Mouse (Mus musculus) ZHBTc4 (cell line): ENCODE data around the gene Ccnq.
A peak's percentile ranks its signal among the peaks of the same experiment; 100 is the strongest.

ENCODE experiments used
- DNase-seq: peaks from one replicate; pipeline ENCODE4 v3.0.0-alpha.2; 2011; ENCODE audit warnings: low read depth, low spot score

Gene Ccnq

GRCm38 (mm10) chr11:78750885-78751842 lies at the start of gene Ccnq:
Gene Ccnq, minus strand, starts transcription at chr11:78751729.
- DNase-seq: peak; percentile 90

DNA sequence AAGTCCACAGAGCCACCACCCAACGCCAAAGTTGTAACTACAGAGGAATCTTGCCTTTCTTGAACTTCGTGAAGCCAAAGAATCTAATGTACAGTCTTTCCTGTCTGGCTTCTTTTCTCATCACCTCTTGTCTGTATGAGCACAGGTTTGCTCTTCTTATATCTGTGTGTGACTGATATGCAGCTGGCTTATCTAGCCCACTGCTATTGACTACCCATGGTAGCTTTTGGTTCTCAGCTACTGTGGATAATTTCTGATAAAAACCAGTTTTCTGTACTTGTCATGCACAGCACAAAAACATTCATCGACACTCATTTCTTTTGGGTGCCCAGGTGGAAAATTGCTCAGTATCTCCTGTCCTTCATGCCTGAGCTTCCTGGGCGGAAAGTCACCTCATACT lies 49.6 kb upstream of the Ccnq start:
- no peak for DNase-seq

DNA sequence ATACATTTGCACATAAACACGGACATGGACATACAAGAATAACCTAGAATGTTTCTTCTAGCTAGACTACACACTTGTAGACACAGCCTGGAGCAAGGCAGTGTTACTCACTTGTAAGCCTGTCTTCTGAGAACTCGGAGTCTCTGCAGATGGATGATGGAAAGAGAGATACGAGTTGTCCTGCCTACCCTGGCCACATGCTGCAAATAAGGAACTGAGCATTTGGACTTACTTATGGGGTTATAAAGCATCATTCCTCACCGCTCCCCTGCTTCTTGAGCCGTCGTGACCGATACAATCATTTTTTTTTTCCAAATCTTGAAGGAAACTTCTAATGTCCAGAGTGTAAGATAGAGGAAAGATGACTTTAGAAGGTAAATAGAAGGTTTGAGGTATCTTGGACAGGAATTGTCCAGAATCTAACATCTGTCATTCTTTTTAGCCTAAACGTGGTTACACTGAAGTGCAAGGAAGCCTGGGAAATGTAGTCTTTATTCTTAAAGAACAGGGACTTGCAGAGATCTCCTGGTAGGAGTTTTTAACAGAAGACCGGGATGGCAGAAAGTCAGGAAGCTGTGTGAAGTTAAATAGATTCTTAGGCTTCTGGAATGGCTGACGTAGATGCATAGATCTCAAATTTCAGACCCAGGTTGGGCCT lies 44.7 kb upstream of the Ccnq start:
- DNase-seq: no peak

DNA sequence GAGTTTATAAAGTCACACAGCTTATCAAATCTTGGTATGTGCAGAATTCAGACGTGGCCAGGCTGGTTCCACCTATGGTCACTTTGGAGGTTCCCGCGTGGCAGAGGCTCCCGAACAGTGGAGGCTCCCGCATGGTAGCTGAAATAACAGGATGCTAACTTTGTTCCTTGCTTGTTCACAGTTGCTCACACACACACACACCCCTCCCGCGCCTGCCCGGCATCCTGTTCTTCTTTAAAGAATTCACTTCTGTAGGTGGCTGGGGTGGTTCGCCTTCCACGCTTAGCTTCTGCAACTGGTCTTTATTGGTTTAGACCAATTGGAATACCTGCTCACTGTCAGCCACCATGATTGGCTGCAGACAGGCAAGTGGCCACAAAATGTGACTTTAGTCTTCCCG lies 41.6 kb upstream of the Ccnq start:
- no peak for DNase-seq

DNA sequence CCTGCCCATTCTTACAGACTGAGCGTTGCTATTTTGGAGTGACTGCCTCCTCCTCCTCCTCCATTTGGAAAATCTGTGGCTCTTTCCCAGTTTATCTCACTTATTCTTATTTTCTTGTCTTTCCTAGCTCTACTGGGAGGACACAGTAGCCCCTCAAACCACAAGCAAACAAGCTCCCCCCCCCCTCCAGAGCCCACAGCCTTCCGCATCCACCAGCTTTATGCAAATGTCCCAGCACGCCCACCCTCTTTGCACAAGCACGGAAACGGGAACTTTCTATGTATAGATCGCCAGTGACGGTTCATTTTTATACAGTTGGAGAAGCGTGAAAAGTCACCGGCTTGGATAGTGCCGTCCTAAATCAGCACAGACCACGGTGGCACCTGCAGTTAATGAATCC lies 40.9 kb upstream of the Ccnq start:
- no peak for DNase-seq

DNA sequence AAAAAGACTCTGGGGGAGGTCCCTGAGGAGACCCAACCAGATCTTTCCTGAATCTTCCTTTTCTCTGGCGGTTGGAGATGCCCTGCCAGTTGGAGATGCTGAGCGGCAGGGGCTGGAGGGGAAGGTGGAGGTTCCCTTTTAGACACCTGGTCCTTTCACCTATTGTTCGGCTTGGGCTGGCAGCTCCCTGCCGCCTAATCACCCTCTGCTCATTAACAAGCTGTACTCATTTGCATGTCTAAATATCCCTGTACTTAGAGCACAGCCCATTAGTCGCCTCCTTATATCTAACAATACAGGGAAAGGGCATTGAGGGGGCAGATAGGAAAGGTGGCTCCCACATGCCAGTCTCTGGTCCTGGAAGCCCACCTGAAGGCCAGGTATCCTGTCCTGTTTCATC lies 40.5 kb upstream of the Ccnq start:
- no peak for DNase-seq

DNA sequence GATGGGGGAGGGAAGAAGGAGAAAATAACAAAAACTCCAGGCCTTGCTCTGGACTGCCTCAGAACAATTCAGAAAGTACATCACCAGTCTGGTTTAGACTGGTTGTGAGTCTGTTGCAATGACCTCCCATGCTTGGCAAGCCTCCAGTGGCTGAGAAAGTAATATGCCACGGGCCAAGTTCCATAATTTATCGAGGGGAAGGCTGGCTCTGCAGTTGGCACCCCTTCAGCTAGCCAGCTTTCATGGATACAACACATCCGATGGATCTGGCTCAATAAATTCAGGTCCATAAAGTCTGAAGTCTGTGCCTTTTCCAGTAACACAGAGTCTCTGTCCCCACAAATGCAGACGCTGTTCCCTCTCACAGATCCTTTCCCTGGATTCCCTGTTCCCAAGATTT lies 40.1 kb upstream of the Ccnq start:
- no peak for DNase-seq

DNA sequence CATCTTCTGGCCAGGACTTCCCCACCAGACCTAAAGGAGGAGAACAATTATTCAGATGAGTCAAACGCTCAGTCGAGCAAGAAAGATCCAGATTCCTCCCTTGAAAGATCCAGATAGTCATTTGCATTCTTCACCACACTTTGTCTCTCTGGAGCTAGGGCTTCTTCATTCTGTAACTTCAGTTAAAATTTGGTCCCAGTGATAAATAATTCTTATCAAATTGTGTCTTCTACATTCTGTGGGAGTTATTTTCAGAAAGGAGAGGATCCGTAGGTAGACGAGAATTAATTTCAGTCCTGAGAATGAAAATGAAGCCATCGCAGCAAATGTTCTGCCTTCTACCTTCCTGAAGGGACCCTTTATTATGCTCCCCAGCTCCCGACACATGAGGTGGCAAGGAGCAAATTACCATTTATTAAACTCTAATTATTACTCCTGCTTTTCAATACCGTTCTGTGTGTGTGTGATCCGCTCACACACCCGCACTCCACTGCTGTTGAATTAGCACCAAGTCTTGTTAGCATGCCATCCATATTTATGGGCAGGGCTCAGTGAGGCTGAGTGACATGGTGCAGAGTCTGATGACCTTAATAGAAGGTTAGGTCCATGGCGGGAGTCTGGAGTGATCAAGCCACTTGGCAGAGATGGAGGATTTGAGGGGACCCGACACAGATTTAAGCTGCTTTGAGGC lies 38.0 kb upstream of the Ccnq start:
- no peak for DNase-seq

DNA sequence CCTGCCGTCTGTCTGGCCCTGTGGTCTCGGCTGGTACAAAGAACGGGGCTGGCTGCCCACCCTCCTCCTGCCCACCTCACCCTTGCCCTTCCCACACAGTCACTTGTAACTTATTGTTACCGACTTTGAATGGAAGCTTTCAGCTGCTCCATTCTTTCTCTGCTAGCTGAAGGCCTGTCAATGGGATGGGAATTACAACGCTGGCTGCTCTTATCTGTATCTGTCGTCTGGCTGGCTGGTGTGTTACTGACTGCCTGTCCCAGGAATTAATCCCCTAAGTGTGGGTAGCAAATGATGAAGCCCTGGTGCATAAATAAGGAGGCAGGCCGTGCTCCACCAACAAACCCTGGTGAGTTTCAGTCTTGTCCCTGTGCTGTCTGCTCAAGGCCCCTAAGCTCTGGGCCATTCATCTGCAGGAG lies 34.5 kb upstream of the Ccnq start:
- no peak for DNase-seq

DNA sequence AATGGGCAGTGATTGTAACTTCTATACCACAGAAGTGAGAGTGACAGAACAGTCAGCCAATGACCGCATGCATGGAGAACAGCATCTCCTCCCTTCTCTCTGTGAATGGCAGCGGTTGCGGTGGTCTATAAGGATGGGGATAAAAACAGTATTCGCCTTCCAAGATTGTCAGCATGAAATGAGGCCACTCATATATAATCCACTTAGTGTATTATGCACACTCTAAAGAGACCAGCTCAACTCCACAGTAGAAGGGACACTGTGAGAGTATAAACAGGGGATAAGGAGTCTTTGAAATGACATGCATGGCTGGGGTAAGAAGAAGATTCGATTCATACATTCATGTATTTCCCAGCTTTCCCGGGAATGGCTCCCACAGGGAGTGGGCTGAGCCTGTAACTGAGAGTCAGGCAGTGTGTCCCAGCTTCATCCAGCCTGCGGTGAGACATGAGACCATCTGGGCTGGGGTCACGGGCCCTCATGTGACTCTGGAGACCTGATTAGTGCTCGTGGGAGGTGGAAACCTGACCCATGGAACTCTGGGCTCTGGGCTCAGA lies 31.3 kb upstream of the Ccnq start:
- no peak for DNase-seq

DNA sequence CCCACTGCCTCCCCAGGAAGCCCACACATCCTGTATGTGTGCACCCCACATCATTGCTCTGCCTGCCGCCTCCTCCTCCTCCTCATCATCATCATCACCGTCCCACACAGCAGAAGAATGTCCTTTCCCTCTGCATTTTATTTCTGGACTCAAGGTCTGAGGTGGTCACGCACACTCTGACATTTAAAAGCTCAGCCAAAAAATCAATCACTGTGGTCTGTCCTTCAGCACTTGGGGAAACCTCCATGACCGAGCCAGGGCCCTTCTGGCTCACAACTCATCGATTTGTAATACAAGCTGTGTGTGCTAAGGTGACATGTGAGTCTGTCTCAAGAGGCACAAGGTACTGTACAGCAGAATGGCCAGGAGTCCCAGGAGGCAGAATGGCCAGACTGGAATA lies 30.8 kb upstream of the Ccnq start:
- no peak for DNase-seq

GRCm38 (mm10) chr11:78780571-78780970 lies 29.0 kb upstream of the Ccnq start:
- DNase-seq: no peak

DNA sequence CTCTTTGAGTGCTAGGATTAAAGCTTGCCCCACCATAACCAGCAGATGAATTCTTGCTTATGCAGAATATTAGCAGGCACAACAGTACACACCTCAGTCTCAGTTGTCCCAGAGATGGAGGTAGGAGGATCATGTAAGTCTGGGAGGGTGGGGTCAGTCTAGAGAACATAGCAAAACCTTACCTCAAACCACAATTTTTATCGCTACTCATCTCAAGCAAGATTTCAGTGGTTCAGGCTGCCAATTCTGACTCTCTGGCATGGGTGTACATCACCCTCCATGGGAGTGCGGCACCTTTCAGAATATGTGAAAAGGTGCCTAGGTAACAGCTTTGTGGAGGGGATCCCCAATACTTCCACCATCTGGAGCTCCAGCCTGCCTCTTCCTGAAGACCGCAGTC lies 28.5 kb upstream of the Ccnq start:
- no peak for DNase-seq

GRCm38 (mm10) chr11:78777851-78778680 lies 26.5 kb upstream of the Ccnq start:
- DNase-seq: no peak

DNA sequence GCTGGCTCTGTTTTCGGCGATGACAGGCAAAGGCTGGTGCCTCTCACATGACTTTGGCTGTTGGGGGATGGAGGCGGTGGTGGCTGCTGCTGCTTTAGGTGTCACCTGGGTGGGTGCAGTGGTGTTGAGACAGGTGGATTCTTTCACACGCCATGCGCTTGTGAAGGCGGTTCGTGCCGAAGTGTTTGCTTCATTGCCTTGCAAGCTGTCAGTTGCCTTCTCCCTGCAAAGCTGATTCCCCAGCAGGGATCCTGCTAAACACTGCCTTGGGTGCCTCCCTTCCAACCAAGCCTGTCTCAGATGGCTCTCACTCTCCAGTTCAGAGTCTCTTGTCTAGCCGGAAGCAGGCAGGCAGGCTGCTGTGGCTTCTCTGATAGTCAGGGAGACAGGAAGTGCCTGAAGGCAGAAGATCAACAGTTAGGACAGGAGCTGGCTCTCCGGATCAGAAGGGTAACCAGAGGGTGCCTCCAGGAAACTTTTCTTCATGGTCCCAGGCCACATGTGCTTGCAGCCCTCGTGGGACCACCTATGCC lies 20.3 kb upstream of the Ccnq start:
- DNase-seq: peak; percentile 48

GRCm38 (mm10) chr11:78770436-78770835 lies 18.9 kb upstream of the Ccnq start:
- DNase-seq: no peak

- no peak for DNase-seq
These were observed 17.2 kb upstream of the Ccnq start for GRCm38 (mm10) chr11:78768778-78769177.

- DNase-seq: no peak
These were observed 14.7 kb upstream of the Ccnq start for GRCm38 (mm10) chr11:78766069-78766830.

DNA sequence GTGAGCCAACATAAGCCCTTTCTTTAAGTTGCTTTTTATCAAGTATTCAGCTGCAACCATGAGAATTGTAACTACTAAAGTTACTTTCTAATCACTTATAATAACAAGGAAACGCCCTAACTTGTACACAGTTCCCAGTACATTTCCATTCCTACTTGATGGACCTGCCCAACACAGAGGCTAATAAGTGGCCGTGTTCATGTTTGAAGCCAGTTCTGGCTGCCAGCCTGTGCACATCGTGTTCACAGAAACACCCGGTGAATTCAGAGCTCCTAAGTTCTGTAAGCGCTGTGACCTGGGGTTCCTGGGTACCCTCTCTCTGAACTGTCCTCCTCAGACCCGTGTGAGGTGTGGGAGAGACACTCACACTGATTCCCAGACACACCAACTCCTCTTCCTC lies 13.3 kb upstream of the Ccnq start:
- DNase-seq: no peak

DNA sequence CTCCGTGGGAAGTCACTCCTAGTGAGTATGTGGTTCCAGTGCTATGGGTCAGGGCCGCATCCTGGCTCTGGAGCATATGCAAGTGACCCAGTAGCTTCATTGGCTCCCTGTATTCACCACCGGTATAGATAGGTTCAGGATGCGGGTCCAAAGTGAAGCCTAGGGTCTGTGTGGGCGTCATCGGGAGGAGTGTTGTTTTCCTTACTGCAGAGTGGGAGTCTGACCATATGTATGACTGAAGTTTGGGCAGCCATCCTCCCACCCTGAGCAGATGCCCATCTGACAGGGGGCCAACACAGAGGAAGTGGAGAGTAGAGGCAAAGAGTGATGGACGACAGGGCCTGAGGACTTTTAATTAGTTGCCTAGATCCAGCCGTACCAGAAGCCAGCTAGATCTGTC lies 12.8 kb upstream of the Ccnq start:
- DNase-seq: no peak
